Mouse (Mus musculus) midbrain, embryonic 10.5 days (tissue): Measurements from ENCODE around the gene Mri1. TPM values are rescaled to one million over a fixed set of nuclear protein-coding genes. Genes with fewer than 3 reads are reported as not detected.

ENCODE experiments used
- DNase-seq: peaks from one replicate; pipeline ENCODE4 v3.0.0-alpha.2; 2017; ENCODE audit warnings: low spot score
- H3K27ac ChIP-seq: fragments of 300-500 bp; sonication (generic); replicated peaks from 2 replicates; pipeline ENCODE4 v1.5.1; 2016; ENCODE audit warnings: mild to moderate bottlenecking
- H3K27me3 ChIP-seq: fragments of 300-500 bp; sonication (generic); 2 replicates; pipeline ENCODE4 v1.6.1; 2016; ENCODE audit warnings: low read depth, mild to moderate bottlenecking; ENCODE audit not compliant: poor library complexity, severe bottlenecking
- H3K36me3 ChIP-seq: fragments of 300-500 bp; sonication (generic); 2 replicates; pipeline ENCODE4 v1.6.1; 2016; ENCODE audit warnings: mild to moderate bottlenecking, moderate library complexity
- H3K4me1 ChIP-seq: fragments of 300-500 bp; sonication (generic); 2 replicates; pipeline ENCODE4 v1.6.1; 2016
- H3K4me3 ChIP-seq: fragments of 300-500 bp; sonication (generic); 2 replicates; pipeline ENCODE4 v1.5.1; 2016; ENCODE audit warnings: mild to moderate bottlenecking, moderate library complexity
- H3K9me3 ChIP-seq: fragments of 300-500 bp; sonication (generic); replicated peaks from 2 replicates; pipeline ENCODE4 v1.6.1; 2016; ENCODE audit warnings: mild to moderate bottlenecking
- WGBS: fragments of 180-500 bp; shearing (Covaris S2); methylation state at CpG from one replicate; pipeline ENCODE4 v1.1.7; 2016; 5-methylcytosine and 5-hydroxymethylcytosine counted together
- polyA plus RNA-seq: library from polyadenylated mRNA; unstranded; fragments of >200 nt; fragmentation: Nextera tagmentation; extraction: Ambion mirVana; gene quantifications from 2 replicates; pipeline ENCODE4 v1.2.1, GENCODE M21; 2016

The Mri1 gene
- polyA plus RNA-seq, 1 experiment from 2014 or later, result 72.0 TPM

GRCm38 (mm10) chr8:84207811-84208210, 49.3 kb downstream of the Mri1 start:
- DNase-seq, result no peak

GRCm38 (mm10) chr8:84206666-84207065, 50.5 kb downstream of the Mri1 start:
- Histone ChIP-seq H3K4me1 (peaks cover 50% of the 10 kb centered on the region), H3K27me3 (peaks cover 19% of the 10 kb centered on the region), H3K36me3 (peaks cover 21% of the 10 kb centered on the region), H3K4me3 (no peak overlapping the region), H3K9me3 (no peaks in the 10 kb centered on the region), H3K27ac (no peak overlapping the region)
- 95% methylated on average over 3 of the region's 3 CpGs for WGBS
- DNase-seq, result no peak

More at GRCm38 (mm10) chr8:84207811-84208210, 49.3 kb downstream of the Mri1 start:
- Histone ChIP-seq H3K4me1 (peaks cover 43% of the 10 kb centered on the region), H3K27ac (peak overlapping the region; percentile 67), H3K9me3 (no peaks in the 10 kb centered on the region), H3K27me3 (peaks cover 7% of the 10 kb centered on the region), H3K4me3 (no peak overlapping the region), H3K36me3 (peaks cover 32% of the 10 kb centered on the region)
- 61% methylated on average over 7 of the region's 7 CpGs for WGBS

GRCm38 (mm10) chr8:84205073-84205472, 52.1 kb downstream of the Mri1 start:
- Histone ChIP-seq H3K27ac (no peak overlapping the region), H3K9me3 (no peaks in the 10 kb centered on the region), H3K27me3 (peaks cover 33% of the 10 kb centered on the region), H3K4me3 (no peak overlapping the region), H3K4me1 (peaks cover 62% of the 10 kb centered on the region), H3K36me3 (peaks cover 11% of the 10 kb centered on the region)
- no peak for DNase-seq
- 90% methylated on average over 5 of the region's 5 CpGs for WGBS

GRCm38 (mm10) chr8:84203975-84204772, 53.0 kb downstream of the Mri1 start:
- WGBS, result 66% methylated on average over 13 of the region's 13 CpGs
- Histone ChIP-seq H3K36me3 (peaks cover 6% of the 10 kb centered on the region), H3K27me3 (peaks cover 39% of the 10 kb centered on the region), H3K9me3 (no peaks in the 10 kb centered on the region), H3K4me1 (peaks cover 64% of the 10 kb centered on the region), H3K27ac (peak overlapping the region; percentile 84), H3K4me3 (peak overlapping the region; percentile 51)
- DNase-seq, result peak; percentile 35

GRCm38 (mm10) chr8:84202938-84203917, 53.9 kb downstream of the Mri1 start:
- WGBS, result 11% methylated on average over 34 of the region's 34 CpGs
- peak overlapping the region; percentile 84 for H3K27ac ChIP-seq
- peak overlapping the region; percentile 51 for H3K4me3 ChIP-seq
- H3K27me3 ChIP-seq, result peaks cover 39% of the 10 kb centered on the region
- DNase-seq, result peak; percentile 68
- H3K36me3 ChIP-seq, result peaks cover 4% of the 10 kb centered on the region
- no peaks in the 10 kb centered on the region for H3K9me3 ChIP-seq
- peaks cover 64% of the 10 kb centered on the region for H3K4me1 ChIP-seq

GRCm38 (mm10) chr8:84202466-84202865, 54.7 kb downstream of the Mri1 start:
- H3K27me3 ChIP-seq, result peaks cover 39% of the 10 kb centered on the region
- 0 out of 2 replicates have a peak overlapping the region, but pooled peaks have one; percentile 18 for H3K4me3 ChIP-seq
- peaks cover 4% of the 10 kb centered on the region for H3K36me3 ChIP-seq
- no peaks in the 10 kb centered on the region for H3K9me3 ChIP-seq
- H3K4me1 ChIP-seq, result peaks cover 64% of the 10 kb centered on the region
- WGBS, result 93% methylated on average over 9 of the region's 9 CpGs
- 0 out of 2 replicates have a peak overlapping the region, but pooled peaks have one; percentile 55 for H3K27ac ChIP-seq
- no peak for DNase-seq

GRCm38 (mm10) chr8:84201545-84202245, 55.4 kb downstream of the Mri1 start:
- 67% methylated on average over 15 of the region's 15 CpGs for WGBS

GRCm38 (mm10) chr8:84200652-84201544, 56.2 kb downstream of the Mri1 start:
- 5% methylated on average over 69 of the region's 70 CpGs for WGBS
- no peaks in the 10 kb centered on the region for H3K9me3 ChIP-seq
- peak overlapping the region; percentile 65 for H3K4me3 ChIP-seq
- peak; percentile 54 for DNase-seq
- H3K4me1 ChIP-seq, result peaks cover 69% of the 10 kb centered on the region
- H3K27ac ChIP-seq, result peak overlapping the region; percentile 93
- peaks cover 39% of the 10 kb centered on the region for H3K27me3 ChIP-seq
- no peaks in the 10 kb centered on the region for H3K36me3 ChIP-seq

More at GRCm38 (mm10) chr8:84201545-84202245, 55.4 kb downstream of the Mri1 start:
- H3K4me3 ChIP-seq, result peak overlapping the region; percentile 65
- H3K27me3 ChIP-seq, result peaks cover 39% of the 10 kb centered on the region
- peak; percentile 31 for DNase-seq
- H3K27ac ChIP-seq, result peak overlapping the region; percentile 93
- H3K36me3 ChIP-seq, result peaks cover 2% of the 10 kb centered on the region
- no peaks in the 10 kb centered on the region for H3K9me3 ChIP-seq
- peaks cover 69% of the 10 kb centered on the region for H3K4me1 ChIP-seq

- Histone ChIP-seq H3K4me1 (peaks cover 69% of the 10 kb centered on the region), H3K4me3 (peak overlapping the region; percentile 65), H3K27ac (peak overlapping the region; percentile 93), H3K27me3 (peaks cover 39% of the 10 kb centered on the region), H3K9me3 (no peaks in the 10 kb centered on the region), H3K36me3 (no peaks in the 10 kb centered on the region)
- WGBS, result 27% methylated on average over 8 of the region's 8 CpGs
- no peak for DNase-seq
Observed at GRCm38 (mm10) chr8:84200126-84200555, 57.0 kb downstream of the Mri1 start.
